ENCODE assay signal across 8 mouse cellular contexts in genomic region chr7:27860396-27861235, GRCm38 (mm10). TPM values are rescaled to one million over a fixed set of nuclear protein-coding genes. Genes with fewer than 3 reads are reported as not detected.
A peak's percentile ranks its signal among the peaks of the same experiment; 100 is the strongest.
DNase-seq lines count a peak whose midpoint lies in the region; ATAC-seq and TF ChIP-seq lines count a peak whose summit lies in the region.

No protein-coding gene starts in this region.

- ATAC-seq in cerebellum, adult (ENCODE audit: insufficient number of reproducible peaks, low FRiP score, low TSS enrichment): no peak
- peak; percentile 87 for ATAC-seq in embryonic facial prominence, embryonic 15.5 days (ENCODE audit: insufficient number of reproducible peaks, low FRiP score, low TSS enrichment, low read depth)
- ATAC-seq in limb, embryonic 12.5 days (ENCODE audit: insufficient number of reproducible peaks, insufficient read depth, low FRiP score, low TSS enrichment, low read depth): peak; percentile 84
- no peak; the same call in 1 of the 2 replicates for ATAC-seq in midbrain, embryonic 14.5 days (ENCODE audit: low FRiP score, low TSS enrichment)

- DNase-seq in cerebellum, adult 9-10 months: peak; percentile 18
- DNase-seq in heart, adult 2 months: peak; percentile 79 to 85
- peak; percentile 79 for DNase-seq in kidney, adult 8-10 months
- peak; percentile 75 for DNase-seq in midbrain, embryonic 14.5 days
- DNase-seq in spleen, adult 12 weeks (ENCODE audit: low spot score): peak; percentile 57

- no peak for TF ChIP-seq EP300 in heart, adult 2 months (IDR thresholded peaks at IDR 0.05; ENCODE audit: insufficient read depth, low read depth, low read length)

- H3K4me2 ChIP-seq in embryonic facial prominence, embryonic 15.5 days (replicated peaks): peak overlapping the region; percentile 70
- peak overlapping the region; percentile 80 for H3K4me2 ChIP-seq in limb, embryonic 12.5 days
- peak overlapping the region; percentile 67 for H3K4me2 ChIP-seq in midbrain, embryonic 14.5 days (ENCODE audit: low read length)

- H3K4me1 ChIP-seq in embryonic facial prominence, embryonic 15.5 days: peaks cover 10% of the 10 kb centered on the region
- peaks cover 5% of the 10 kb centered on the region; the same call in 1 of the 2 replicates for H3K4me1 ChIP-seq in heart, adult 2 months (ENCODE audit: control insufficient read depth, insufficient read depth, low read length)
- H3K4me1 ChIP-seq in limb, embryonic 12.5 days (replicated peaks): peaks cover 7% of the 10 kb centered on the region; the same call in 1 of the 2 replicates
- peaks cover 11% of the 10 kb centered on the region for H3K4me1 ChIP-seq in midbrain, embryonic 14.5 days (ENCODE audit: control insufficient read depth, insufficient read depth, low read length)

- no peaks in the 10 kb centered on the region for H3K27me3 ChIP-seq in embryonic facial prominence, embryonic 15.5 days
- H3K27me3 ChIP-seq in heart, adult 2 months (ENCODE audit: control insufficient read depth, insufficient read depth, low read length): no peaks in the 10 kb centered on the region
- no peaks in the 10 kb centered on the region for H3K27me3 ChIP-seq in limb, embryonic 12.5 days
- H3K27me3 ChIP-seq in midbrain, embryonic 14.5 days (ENCODE audit: control insufficient read depth, insufficient read depth, low read length): no peaks in the 10 kb centered on the region

- H3K9ac ChIP-seq in embryonic facial prominence, embryonic 15.5 days: peak overlapping the region; percentile 57
- peak overlapping the region; percentile 68 for H3K9ac ChIP-seq in heart, adult 2 months (ENCODE audit: low read depth, low read length)
- H3K9ac ChIP-seq in limb, embryonic 12.5 days (replicated peaks): peak overlapping the region; percentile 76
- peak overlapping the region; percentile 56 for H3K9ac ChIP-seq in midbrain, embryonic 14.5 days (replicated peaks; ENCODE audit: low read length)

- H3K4me3 ChIP-seq in embryonic facial prominence, embryonic 15.5 days (replicated peaks): peak overlapping the region; percentile 69
- H3K4me3 ChIP-seq in heart, adult 2 months: peak overlapping the region; percentile 75
- peak overlapping the region; percentile 60 for H3K4me3 ChIP-seq in limb, embryonic 12.5 days (replicated peaks)
- H3K4me3 ChIP-seq in midbrain, embryonic 14.5 days (replicated peaks; ENCODE audit: low read depth, low read length): peak overlapping the region; percentile 47

- H3K36me3 ChIP-seq in embryonic facial prominence, embryonic 15.5 days: peaks cover 15% of the 10 kb centered on the region
- H3K36me3 ChIP-seq in heart, adult 2 months (ENCODE audit: control insufficient read depth, insufficient read depth, low read length): peaks cover 2% of the 10 kb centered on the region
- peaks cover 24% of the 10 kb centered on the region for H3K36me3 ChIP-seq in limb, embryonic 12.5 days
- peaks cover 8% of the 10 kb centered on the region; the same call in 1 of the 2 replicates for H3K36me3 ChIP-seq in midbrain, embryonic 14.5 days (ENCODE audit: control insufficient read depth, insufficient read depth, low read length)

- H3K9me3 ChIP-seq in embryonic facial prominence, embryonic 15.5 days (replicated peaks): no peaks in the 10 kb centered on the region
- peaks cover 5% of the 10 kb centered on the region; the same call in 1 of the 2 replicates for H3K9me3 ChIP-seq in limb, embryonic 12.5 days
- no peaks in the 10 kb centered on the region for H3K9me3 ChIP-seq in midbrain, embryonic 14.5 days (ENCODE audit: control insufficient read depth, low read length)

- no peak for TF ChIP-seq CTCF in heart, adult 2 months (IDR thresholded peaks at IDR 0.05)

- H3K27ac ChIP-seq in embryonic facial prominence, embryonic 15.5 days (replicated peaks): peak overlapping the region; percentile 90
- H3K27ac ChIP-seq in heart, adult 2 months: peak overlapping the region; percentile 94
- peak overlapping the region; percentile 73 for H3K27ac ChIP-seq in limb, embryonic 12.5 days
- H3K27ac ChIP-seq in midbrain, embryonic 14.5 days (replicated peaks; ENCODE audit: low read depth, low read length): no peak overlapping the region; the same call in 1 of the 2 replicates

- intact Hi-C loops in heart, adult 2 months (cut with DNase I): loop anchor here (5.0 kb wide), 1 partner anchor 67 kb away; the partner anchor contains the start of gene Zfp974

- H3K79me2 ChIP-seq in heart, adult 2 months (replicated peaks; ENCODE audit: control insufficient read depth, insufficient read depth, low read length): no peaks in the 10 kb centered on the region

- under 1% methylated on average over 22 of the region's 22 CpGs for WGBS in embryonic facial prominence, embryonic 15.5 days
- under 1% methylated on average over 22 of the region's 22 CpGs for WGBS in heart, adult 2 months
- WGBS in limb, embryonic 12.5 days: under 1% methylated on average over 22 of the region's 22 CpGs
- WGBS in midbrain, embryonic 14.5 days: under 1% methylated on average over 22 of the region's 22 CpGs

- peak; percentile 80 for TF ChIP-seq POLR2A in heart, adult 2 months (IDR thresholded peaks at IDR 0.05; ENCODE audit: insufficient read depth, low read depth, low read length)

RNA-seq across cellular contexts. Expression of gene Zfp607a, which starts 3.3 kb away (rescaled TPM):
- 3.6 TPM in 2 replicates for polyA plus RNA-seq in embryonic facial prominence, embryonic 15.5 days (2015; fragmentation: Nextera tagmentation; extraction: Ambion mirVana)
- 1 to 10 TPM; 2.5 to 3.4 TPM for total RNA-seq in heart, adult 2 months (2021)
- 0.47 and 1.8 TPM in 2 replicates for polyA plus RNA-seq in heart, adult 2 months (2012; rRNA removed)
- 4.4 and 4.8 TPM in 2 replicates for polyA plus RNA-seq in limb, embryonic 12.5 days (2016; fragmentation: Nextera tagmentation; extraction: Ambion mirVana)
- 0.98 and 1.3 TPM in 2 replicates for polyA plus RNA-seq in midbrain, embryonic 14.5 days (2014; fragmentation: Nextera tagmentation; extraction: Ambion mirVana)

RNA-seq across cellular contexts. Expression of gene Zfp59, which starts 22.2 kb away (rescaled TPM):
- polyA plus RNA-seq in embryonic facial prominence, embryonic 15.5 days (2015; fragmentation: Nextera tagmentation; extraction: Ambion mirVana): 7.2 and 8.1 TPM in 2 replicates
- total RNA-seq in heart, adult 2 months (2021): 1 to 10 TPM; 2.8 to 3.1 TPM
- polyA plus RNA-seq in heart, adult 2 months (2012; rRNA removed): 0.62 and 1.5 TPM in 2 replicates
- polyA plus RNA-seq in limb, embryonic 12.5 days (2016; fragmentation: Nextera tagmentation; extraction: Ambion mirVana): 9.7 and 10.7 TPM in 2 replicates
- polyA plus RNA-seq in midbrain, embryonic 14.5 days (2014; fragmentation: Nextera tagmentation; extraction: Ambion mirVana): 9.9 and 15.2 TPM in 2 replicates

RNA-seq across cellular contexts. Expression of gene Zfp626, which starts 53.6 kb away (rescaled TPM):
- 2.4 and 2.7 TPM in 2 replicates for polyA plus RNA-seq in embryonic facial prominence, embryonic 15.5 days (2015; fragmentation: Nextera tagmentation; extraction: Ambion mirVana)
- 1 to 10 TPM; 5.1 to 5.2 TPM for total RNA-seq in heart, adult 2 months (2021)
- 0.68 and 1.4 TPM in 2 replicates for polyA plus RNA-seq in heart, adult 2 months (2012; rRNA removed)
- 2.3 and 2.9 TPM in 2 replicates for polyA plus RNA-seq in limb, embryonic 12.5 days (2016; fragmentation: Nextera tagmentation; extraction: Ambion mirVana)
- 2.4 and 2.6 TPM in 2 replicates for polyA plus RNA-seq in midbrain, embryonic 14.5 days (2014; fragmentation: Nextera tagmentation; extraction: Ambion mirVana)

Comparison
In these comparisons a context has a peak if more than half of its experiments do, and no peak if none do; other contexts are left out.
1. DNase-seq: peak in every context shown above with its lines; median percentile 82 in heart, adult 2 months; 79 in kidney, adult 8-10 months; 75 in midbrain, embryonic 14.5 days; 57 in spleen, adult 12 weeks; 18 in cerebellum, adult 9-10 months.
2. ATAC-seq: peak in embryonic facial prominence, embryonic 15.5 days (single experiment) and limb, embryonic 12.5 days (single experiment); none in cerebellum, adult (single experiment) and midbrain, embryonic 14.5 days (single experiment).
3. Peak in every context shown above with its lines, with median percentiles within 50 percentile points of each other: H3K4me2 ChIP-seq, H3K4me3 ChIP-seq and H3K9ac ChIP-seq.